Mouse (Mus musculus) forebrain, embryonic 11.5 days (tissue): ENCODE measurements at regions not wholly inside any gene's neighbourhood (a gene's known extent, or its start where the extent isn't known, plus 50 kb on each side); places are given as distances from the start of the nearest gene placed in this dataset.

Source experiments
- ATAC-seq: fragments of 200-750 bp; cut with Nextera tagmentation; replicated peaks from 2 replicates; pipeline ENCODE4 v1.8.0; 2017; ENCODE audit warnings: moderate TSS enrichment; ENCODE audit not compliant: low FRiP score
- DNase-seq: peaks from one replicate; pipeline ENCODE4 v3.0.0-alpha.2; 2017; ENCODE audit warnings: low spot score
- H3K27ac ChIP-seq: fragments of 300-500 bp; sonication (generic); 2 replicates; pipeline ENCODE4 v1.5.1; 2014; ENCODE audit warnings: low read depth, low read length
- H3K27me3 ChIP-seq: fragments of 300-500 bp; sonication (generic); 2 replicates; pipeline ENCODE4 v1.6.1; 2014; ENCODE audit warnings: mild to moderate bottlenecking, low read length, mixed read lengths; ENCODE audit not compliant: control insufficient read depth, insufficient read depth
- H3K36me3 ChIP-seq: fragments of 300-500 bp; sonication (generic); 2 replicates; pipeline ENCODE4 v1.6.1; 2014; ENCODE audit warnings: mild to moderate bottlenecking, low read length, moderate library complexity, mixed read lengths; ENCODE audit not compliant: control insufficient read depth, insufficient read depth
- H3K4me1 ChIP-seq: fragments of 300-500 bp; sonication (generic); replicated peaks from 2 replicates; pipeline ENCODE4 v1.6.1; 2014; ENCODE audit warnings: low read length, mixed read lengths; ENCODE audit not compliant: control insufficient read depth, insufficient read depth
- H3K4me2 ChIP-seq: fragments of 300-500 bp; sonication (generic); 2 replicates; pipeline ENCODE4 v1.6.1; 2014; ENCODE audit warnings: low read depth, mild to moderate bottlenecking, low read length, moderate library complexity, mixed read lengths; ENCODE audit not compliant: severe bottlenecking
- H3K4me3 ChIP-seq: fragments of 300-500 bp; sonication (generic); 2 replicates; pipeline ENCODE4 v1.5.1; 2014; ENCODE audit warnings: low read depth, low read length
- H3K9ac ChIP-seq: fragments of 300-500 bp; sonication (generic); 2 replicates; pipeline ENCODE4 v1.6.1; 2014; ENCODE audit warnings: low read length
- H3K9me3 ChIP-seq: fragments of 300-500 bp; sonication (generic); 2 replicates; pipeline ENCODE4 v1.6.1; 2016; ENCODE audit warnings: low read length, mixed read lengths; ENCODE audit not compliant: control insufficient read depth
- WGBS: fragments of 180-500 bp; shearing (Covaris S2); extraction: QIAGEN DNeasy Blood & Tissue Kit; methylation state at CpG from one replicate; pipeline ENCODE4 v1.1.7; 2014; 5-methylcytosine and 5-hydroxymethylcytosine counted together

DNA sequence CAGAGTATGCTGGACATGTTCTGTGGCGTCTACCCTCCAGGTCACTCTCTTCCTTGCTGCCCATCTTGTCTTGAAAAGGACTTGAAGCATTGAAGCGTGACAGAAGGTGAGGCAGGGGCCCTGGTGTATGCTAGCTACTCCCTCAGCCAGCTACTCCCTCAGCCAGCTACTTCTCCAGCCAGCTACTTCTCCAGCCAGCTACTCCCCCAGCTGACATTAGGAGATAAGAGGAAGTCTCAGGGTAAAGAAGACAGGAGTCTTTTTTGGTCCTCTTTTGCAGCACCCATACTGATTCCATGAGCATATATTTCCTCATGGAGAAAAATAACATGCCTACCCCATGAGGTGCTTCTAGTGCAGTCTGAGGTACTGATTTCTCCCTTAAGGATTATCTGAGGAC lies 111.6 kb upstream of the Irf2bp2 start:
- WGBS: 79% methylated on average over 2 of the region's 2 CpGs
- Histone ChIP-seq H3K4me1 (no peaks in the 10 kb centered on the region), H3K27me3 (no peaks in the 10 kb centered on the region; the same call in 1 of the 2 replicates), H3K9ac (no peak overlapping the region), H3K27ac (no peak overlapping the region), H3K9me3 (no peaks in the 10 kb centered on the region), H3K4me2 (no peak overlapping the region), H3K4me3 (no peak overlapping the region), H3K36me3 (no peaks in the 10 kb centered on the region)
- DNase-seq (no peak), ATAC-seq (no peak)

DNA sequence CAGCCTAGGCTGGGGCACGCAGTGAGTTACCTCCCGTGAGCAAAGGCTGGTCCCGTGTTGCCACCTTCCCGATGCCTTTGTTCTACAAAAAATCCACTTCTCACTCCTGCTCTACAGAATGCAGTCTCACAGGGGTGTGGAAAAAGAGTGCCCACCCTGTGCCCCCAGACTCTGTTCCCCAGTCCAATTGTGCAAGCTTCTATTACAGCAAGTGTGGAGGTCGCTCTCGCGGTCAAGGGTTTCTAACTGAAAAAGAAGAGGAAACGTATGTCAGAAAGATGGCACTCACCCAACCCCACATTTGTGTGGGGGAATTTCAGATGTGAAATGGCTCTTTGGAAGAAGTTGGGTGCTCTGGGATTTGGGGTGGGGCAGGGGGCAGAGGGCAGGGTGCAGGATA lies 110.9 kb upstream of the Irf2bp2 start:
- DNase-seq: no peak
- no peaks in the 10 kb centered on the region for H3K9me3 ChIP-seq
- no peak overlapping the region for H3K27ac ChIP-seq
- WGBS: 92% methylated on average over 8 of the region's 8 CpGs
- no peak overlapping the region for H3K9ac ChIP-seq
- ATAC-seq: no peak
- no peaks in the 10 kb centered on the region for H3K4me1 ChIP-seq
- H3K27me3 ChIP-seq: no peaks in the 10 kb centered on the region; the same call in 1 of the 2 replicates
- no peak overlapping the region for H3K4me3 ChIP-seq
- H3K36me3 ChIP-seq: no peaks in the 10 kb centered on the region
- no peak overlapping the region for H3K4me2 ChIP-seq

DNA sequence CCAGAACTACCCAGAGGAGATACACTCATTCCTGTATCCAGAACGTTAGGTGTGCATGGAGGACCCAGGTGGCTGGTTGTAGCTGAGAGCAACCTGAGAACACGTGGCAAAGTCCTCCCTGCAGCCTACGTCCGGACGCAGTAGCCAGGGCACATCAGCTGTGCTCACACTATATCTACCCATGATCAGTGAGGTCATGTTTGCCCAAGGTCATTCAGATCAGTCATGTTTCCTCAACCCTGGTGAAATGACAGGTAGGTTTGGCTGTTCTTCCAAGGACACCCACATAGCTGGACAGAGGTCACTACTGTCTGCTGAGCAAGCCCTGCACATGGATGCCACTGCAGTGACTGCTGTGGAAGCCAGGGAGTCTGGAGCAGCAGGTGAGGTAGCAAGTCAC lies 109.8 kb upstream of the Irf2bp2 start:
- Histone ChIP-seq H3K4me1 (peaks cover 5% of the 10 kb centered on the region; the same call in 1 of the 2 replicates), H3K9ac (no peak overlapping the region), H3K27me3 (no peaks in the 10 kb centered on the region; the same call in 1 of the 2 replicates), H3K27ac (no peak overlapping the region), H3K36me3 (no peaks in the 10 kb centered on the region), H3K9me3 (no peaks in the 10 kb centered on the region), H3K4me2 (no peak overlapping the region), H3K4me3 (no peak overlapping the region)
- DNase-seq (no peak), ATAC-seq (no peak)
- 90% methylated on average over 5 of the region's 5 CpGs for WGBS

DNA sequence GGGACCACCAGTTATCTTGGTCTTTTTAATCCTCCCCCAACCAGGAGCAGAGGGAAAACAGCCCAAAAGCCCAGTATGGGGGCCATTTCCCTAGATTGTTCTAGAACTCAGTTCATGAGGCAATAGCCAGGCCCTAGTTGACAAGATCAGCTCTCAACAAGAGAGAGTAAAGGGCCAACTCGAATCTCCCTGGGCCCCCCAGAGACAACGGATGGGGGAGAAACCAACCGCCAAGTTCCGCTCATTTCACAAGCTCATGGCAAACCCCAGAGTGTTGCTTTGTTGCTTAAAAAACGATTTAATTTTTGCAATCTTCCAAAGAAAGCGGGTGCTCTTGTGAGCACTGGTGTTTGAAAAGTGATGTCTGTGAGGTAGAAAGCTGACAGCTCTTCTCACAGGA lies 108.5 kb upstream of the Irf2bp2 start:
- no peaks in the 10 kb centered on the region; the same call in 1 of the 2 replicates for H3K27me3 ChIP-seq
- no peaks in the 10 kb centered on the region for H3K9me3 ChIP-seq
- peaks cover 6% of the 10 kb centered on the region; the same call in 1 of the 2 replicates for H3K4me1 ChIP-seq
- no peaks in the 10 kb centered on the region for H3K36me3 ChIP-seq
- H3K9ac ChIP-seq: no peak overlapping the region
- H3K4me3 ChIP-seq: no peak overlapping the region
- DNase-seq (no peak), ATAC-seq (no peak)
- WGBS: 82% methylated on average over 6 of the region's 6 CpGs
- no peak overlapping the region for H3K27ac ChIP-seq
- no peak overlapping the region for H3K4me2 ChIP-seq

DNA sequence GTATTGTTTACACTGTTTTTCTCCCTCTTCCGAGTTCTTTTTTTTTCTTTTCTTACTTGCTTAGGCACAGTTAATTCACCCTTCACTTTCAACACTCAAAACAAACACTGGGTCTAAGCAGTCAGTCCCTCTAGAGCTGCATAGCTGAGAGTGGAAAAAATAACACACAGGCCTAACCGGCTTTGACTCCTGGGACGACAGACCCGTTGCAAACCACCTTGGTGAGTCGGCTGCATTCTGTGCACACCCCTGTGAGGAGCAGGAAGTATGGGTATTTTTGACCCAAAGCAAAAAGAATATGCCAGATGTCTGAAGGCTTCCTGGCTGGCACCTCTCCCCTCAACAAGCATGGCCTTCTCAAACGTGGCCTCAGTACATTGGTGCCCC lies 105.6 kb upstream of the Irf2bp2 start:
- DNase-seq (no peak), ATAC-seq (0 out of 2 replicates have a peak, but pooled peaks have one; percentile 7)
- 12% methylated on average over 6 of the region's 6 CpGs for WGBS
- Histone ChIP-seq H3K27ac (peak overlapping the region; percentile 54; the same call in 1 of the 2 replicates), H3K4me2 (no peak overlapping the region), H3K36me3 (no peaks in the 10 kb centered on the region), H3K27me3 (no peaks in the 10 kb centered on the region; the same call in 1 of the 2 replicates), H3K4me1 (peaks cover 6% of the 10 kb centered on the region; the same call in 1 of the 2 replicates), H3K9me3 (no peaks in the 10 kb centered on the region), H3K4me3 (no peak overlapping the region), H3K9ac (no peak overlapping the region)

DNA sequence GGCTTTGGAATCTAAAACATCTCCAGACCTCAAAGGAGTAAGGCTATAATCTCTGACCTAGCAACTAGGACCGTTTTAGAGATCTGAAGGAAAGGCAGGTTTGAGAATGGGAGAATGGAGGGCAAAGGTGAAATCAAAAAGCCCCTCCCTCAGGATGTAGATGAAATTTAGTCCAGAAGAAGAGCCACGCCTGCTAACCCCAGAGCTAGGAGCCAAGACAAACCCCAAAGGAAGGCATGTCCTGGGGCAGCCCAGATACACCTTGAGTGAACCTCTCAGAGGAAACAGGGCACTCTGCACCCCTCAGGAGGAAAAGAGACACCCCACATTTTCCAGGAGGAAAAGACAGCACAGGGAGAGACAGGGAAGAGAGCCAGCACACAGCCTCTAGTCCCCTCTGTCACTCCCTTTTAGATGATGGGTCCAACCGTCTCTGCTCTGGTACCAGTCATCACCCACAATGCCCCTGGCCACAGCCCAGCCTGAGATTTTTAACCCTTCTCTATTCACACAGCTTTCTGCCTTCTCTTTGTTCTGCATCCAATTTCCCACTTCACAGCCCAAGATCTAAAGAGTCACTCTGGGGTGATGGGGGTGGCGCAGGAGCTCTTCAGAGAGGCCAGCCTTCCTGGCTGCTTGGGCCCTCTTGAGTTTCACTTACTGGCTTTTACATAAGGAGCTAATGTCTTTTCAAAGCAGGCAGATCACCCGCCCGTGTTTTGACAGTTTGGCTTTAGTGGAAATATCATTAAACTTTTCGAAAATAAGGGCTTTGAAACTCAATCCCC lies 105.0 kb upstream of the Irf2bp2 start:
- Histone ChIP-seq H3K36me3 (no peaks in the 10 kb centered on the region), H3K4me2 (no peak overlapping the region), H3K9ac (no peak overlapping the region), H3K9me3 (no peaks in the 10 kb centered on the region), H3K27ac (peak overlapping the region; percentile 54; the same call in 1 of the 2 replicates), H3K4me3 (no peak overlapping the region), H3K4me1 (peaks cover 6% of the 10 kb centered on the region; the same call in 1 of the 2 replicates), H3K27me3 (no peaks in the 10 kb centered on the region; the same call in 1 of the 2 replicates)
- peak; percentile 66 for DNase-seq
- ATAC-seq: peak; percentile 81
- 18% methylated on average over 7 of the region's 7 CpGs for WGBS

DNA sequence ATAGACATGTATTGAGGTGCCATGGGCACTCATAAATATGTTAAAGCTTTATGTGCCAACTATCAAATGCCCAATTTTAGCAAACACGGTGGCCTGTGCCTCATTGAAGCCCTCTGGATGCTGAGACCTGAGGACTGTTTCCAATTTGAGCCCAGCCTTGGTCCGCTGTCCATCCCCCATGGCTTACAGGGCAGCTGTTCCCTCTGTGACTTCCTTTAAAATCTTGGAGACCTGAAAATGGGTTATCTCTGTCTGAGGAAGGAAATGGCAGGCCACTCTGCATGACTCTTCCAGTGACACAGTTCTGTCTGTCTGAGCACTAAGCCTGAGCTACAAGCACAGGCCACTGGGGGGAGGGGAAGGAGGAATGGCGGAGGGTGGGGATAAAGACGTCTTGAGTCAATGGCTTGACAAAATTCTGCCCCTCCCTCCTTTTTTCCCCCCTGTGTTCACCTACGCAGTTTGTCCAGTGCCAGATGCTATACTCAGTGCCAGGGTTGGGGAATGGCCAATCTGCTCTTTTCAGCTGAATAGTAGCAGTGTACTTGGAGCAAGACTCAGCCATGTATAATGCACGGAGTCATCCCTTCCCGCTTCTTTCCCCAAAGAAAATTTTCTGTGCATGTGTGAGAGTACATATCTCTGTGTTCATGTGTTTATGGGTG lies 102.7 kb upstream of the Irf2bp2 start:
- H3K4me3 ChIP-seq: no peak overlapping the region
- no peak overlapping the region for H3K4me2 ChIP-seq
- peaks cover 6% of the 10 kb centered on the region; the same call in 1 of the 2 replicates for H3K4me1 ChIP-seq
- no peaks in the 10 kb centered on the region for H3K9me3 ChIP-seq
- no peaks in the 10 kb centered on the region; the same call in 1 of the 2 replicates for H3K27me3 ChIP-seq
- DNase-seq (no peak), ATAC-seq (no peak)
- H3K36me3 ChIP-seq: no peaks in the 10 kb centered on the region
- 75% methylated on average over 7 of the region's 7 CpGs for WGBS
- H3K27ac ChIP-seq: no peak overlapping the region
- H3K9ac ChIP-seq: no peak overlapping the region

DNA sequence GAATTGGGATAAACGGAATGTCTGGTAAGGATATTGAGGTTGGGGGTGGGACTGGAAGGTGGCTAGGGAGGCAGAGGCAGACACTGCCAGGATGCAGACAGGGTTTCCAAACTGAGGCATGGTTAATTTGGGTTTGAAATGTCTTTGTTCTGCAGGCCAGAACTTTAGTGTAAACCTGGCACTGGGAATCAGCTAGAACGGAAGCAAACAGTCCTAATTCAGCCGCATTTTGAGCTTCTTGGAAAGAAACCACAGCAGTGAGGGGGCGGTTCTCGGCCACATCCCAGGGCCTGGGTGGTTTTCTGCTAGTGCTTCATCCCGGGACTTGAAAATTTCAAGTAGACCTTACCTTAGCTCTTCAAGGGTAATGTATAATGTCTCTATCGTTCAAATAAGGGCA lies 100.6 kb upstream of the Irf2bp2 start:
- Histone ChIP-seq H3K4me3 (no peak overlapping the region), H3K4me1 (peaks cover 6% of the 10 kb centered on the region; the same call in 1 of the 2 replicates), H3K27ac (no peak overlapping the region), H3K36me3 (no peaks in the 10 kb centered on the region), H3K4me2 (no peak overlapping the region), H3K9ac (no peak overlapping the region), H3K9me3 (no peaks in the 10 kb centered on the region), H3K27me3 (no peaks in the 10 kb centered on the region)
- WGBS: 89% methylated on average over 7 of the region's 7 CpGs
- ATAC-seq (no peak), DNase-seq (no peak)
